Mouse (Mus musculus): Measurements from ENCODE around the gene Adamtsl4.

DNA sequence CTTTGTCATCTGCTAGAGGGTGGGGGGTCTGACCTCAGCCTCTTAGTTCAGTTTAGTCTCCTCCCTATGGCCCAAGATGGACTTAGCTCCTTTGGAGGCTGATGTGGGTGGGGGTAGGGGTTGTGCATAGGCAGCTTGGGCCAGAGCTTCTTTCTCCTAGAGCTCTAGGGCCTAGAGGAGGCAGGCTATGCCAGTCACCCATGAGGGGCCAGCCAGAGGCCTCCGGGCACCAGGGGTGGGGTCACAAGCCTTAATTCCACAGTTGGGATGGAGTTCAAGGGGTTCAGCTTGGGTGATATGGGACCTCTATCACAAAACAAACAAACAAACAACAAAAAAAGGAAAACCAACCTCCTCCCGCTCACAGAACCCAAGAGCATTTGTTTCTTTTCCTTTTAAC is 2.0 kb downstream of the Adamtsl4 start:
- TF ChIP-seq CTCF (IDR thresholded peaks at IDR 0.05; ENCODE audit: control insufficient read depth, insufficient read depth, insufficient read length) (no peak), MAX (IDR thresholded peaks at IDR 0.05) (no peak), USF1 (IDR thresholded peaks at IDR 0.05; ENCODE audit: low read depth) (no peak)

Measured in C2C12 (cell line).